Mouse (Mus musculus): ENCODE measurements at regions not wholly inside any gene's neighbourhood (a gene's known extent, or its start where the extent isn't known, plus 50 kb on each side); places are given as distances from the start of the nearest gene placed in this dataset. TPM values are rescaled to one million over a fixed set of nuclear protein-coding genes. Genes with fewer than 3 reads are reported as not detected.

DNA sequence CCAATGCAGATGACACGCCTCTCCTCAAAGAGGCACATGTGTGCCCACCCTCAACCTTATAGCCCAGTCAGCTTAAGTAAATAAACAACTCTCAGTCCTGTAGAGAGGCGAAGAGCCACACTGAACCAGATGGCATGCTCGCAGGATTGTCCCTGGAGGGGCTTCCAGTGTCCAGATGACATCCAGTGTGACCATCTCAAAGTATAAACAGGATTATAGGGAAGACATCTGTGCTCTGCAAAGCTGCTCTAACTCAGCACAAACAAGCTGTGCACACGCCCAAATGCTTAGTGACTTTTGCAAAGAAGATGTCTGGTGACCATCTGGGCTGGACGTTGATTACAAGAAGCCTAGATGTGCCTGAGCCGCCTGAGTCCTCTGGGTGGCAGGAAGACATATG lies 58.8 kb upstream of the Sdk1 start:
- Histone ChIP-seq H3K27ac (no peak overlapping the region), H3K4me3 (no peak overlapping the region)
- intact Hi-C loops (cut with DNase I) = no loop called here
- no peak for TF ChIP-seq CTCF (IDR thresholded peaks at IDR 0.05)
- DNase-seq = no peak

DNA sequence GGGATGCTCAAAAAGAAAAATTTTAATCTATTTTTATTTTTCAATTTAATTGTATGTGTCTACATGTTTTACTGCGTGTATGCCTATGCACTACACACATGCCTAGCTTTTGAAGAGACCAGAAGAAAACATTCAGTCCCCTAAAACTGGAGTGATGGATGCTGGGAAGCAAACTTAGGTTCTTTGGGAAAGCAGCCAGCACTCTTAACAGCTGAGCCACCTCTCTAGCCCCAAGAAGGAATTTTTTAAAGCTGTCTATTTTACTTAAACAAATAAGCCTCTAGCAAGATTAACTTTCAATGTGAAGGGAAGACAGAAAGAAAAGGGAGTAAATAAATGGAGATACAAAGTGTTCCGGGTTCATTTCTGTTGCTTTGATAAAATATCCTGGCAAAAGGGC lies 52.3 kb upstream of the Sdk1 start:
- Histone ChIP-seq H3K27ac (no peak overlapping the region), H3K4me3 (no peak overlapping the region)
- TF ChIP-seq CTCF (IDR thresholded peaks at IDR 0.05) = no peak
- no peak for DNase-seq
- intact Hi-C loops (cut with DNase I) = no loop called here

Small RNA genes in the stretch of these regions (microRNA-seq; reads per million reads assigned to microRNA genes)
- not detected for gene Gm26113
